Mouse (Mus musculus) MEL (cell line): ENCODE results near the gene Pnpla6. TPM values are rescaled to one million over a fixed set of nuclear protein-coding genes. Genes with fewer than 3 reads are reported as not detected.

Experiments
- DNase-seq: peaks from one replicate; pipeline ENCODE4 v3.0.0; 2011; ENCODE audit warnings: low read depth, low spot score
- H3K27ac ChIP-seq: 2 replicates; pipeline ENCODE4 v1.5.1; 2012; ENCODE audit warnings: low read depth, mild to moderate bottlenecking, control low read depth, low read length, moderate library complexity; ENCODE audit not compliant: control insufficient read depth
- H3K27me3 ChIP-seq, 2 experiments: fragments of 150-350 bp in 1 of 2; sonication (generic) in 1 of 2; 2 replicates each; pipeline ENCODE4 v1.6.1; 2012; ENCODE audit warnings: low read length in 2 of 2, mild to moderate bottlenecking in 2 of 2, improper control_type of control experiment in 1 of 2, moderate library complexity in 1 of 2; ENCODE audit not compliant: insufficient read depth in 2 of 2, control insufficient read depth in 1 of 2
- H3K36me3 ChIP-seq, 2 experiments: 2 replicates each; pipeline ENCODE4 v1.6.1; 2012 to 2014; ENCODE audit warnings: low read length in 2 of 2, improper control_type of control experiment in 1 of 2, inconsistent platforms in 1 of 2, mild to moderate bottlenecking in 1 of 2; ENCODE audit not compliant: insufficient read depth in 2 of 2, control insufficient read depth in 1 of 2
- H3K4me1 ChIP-seq, 2 experiments: fragments of 150-350 bp in 1 of 2; sonication (generic) in 1 of 2; 2 replicates each; pipeline ENCODE4 v1.6.1; 2012; ENCODE audit warnings: low read length in 2 of 2, improper control_type of control experiment in 1 of 2, mild to moderate bottlenecking in 1 of 2; ENCODE audit not compliant: insufficient read depth in 2 of 2, control insufficient read depth in 1 of 2
- H3K4me3 ChIP-seq, 2 experiments: fragments of 150-350 bp in 1 of 2; sonication (generic) in 1 of 2; 2 replicates each; pipeline ENCODE4 v1.5.1; 2012; ENCODE audit warnings: low read depth in 2 of 2, low read length in 2 of 2, mild to moderate bottlenecking in 2 of 2, moderate library complexity in 2 of 2, control low read depth in 1 of 2, improper control_type of control experiment in 1 of 2; ENCODE audit not compliant: control insufficient read depth in 1 of 2, insufficient read depth in 1 of 2
- H3K79me2 ChIP-seq: 2 replicates; pipeline ENCODE4 v1.6.1; 2012; ENCODE audit warnings: mild to moderate bottlenecking, low read length, moderate library complexity; ENCODE audit not compliant: control insufficient read depth, poor library complexity, insufficient read depth
- H3K9ac ChIP-seq: 2 replicates; pipeline ENCODE4 v1.6.1; 2012; ENCODE audit warnings: low read depth, mild to moderate bottlenecking, control low read depth, low read length, moderate library complexity; ENCODE audit not compliant: control insufficient read depth, poor library complexity, severe bottlenecking
- H3K9me3 ChIP-seq: fragments of 150-350 bp; sonication (generic); replicated peaks from 2 replicates; pipeline ENCODE4 v1.6.1; 2012; ENCODE audit warnings: mild to moderate bottlenecking, low read length, improper control_type of control experiment, moderate library complexity; ENCODE audit not compliant: insufficient read depth
- CHD1 ChIP-seq: IDR thresholded peaks from 2 replicates; pipeline ENCODE4 v1.6.1; 2012; ENCODE audit warnings: low read depth, mild to moderate bottlenecking, inconsistent platforms, low read length, improper control_type of control experiment
- CTCF ChIP-seq, 3 experiments: IDR thresholded peaks in 2 of 3; conservative IDR thresholded peaks in 1 of 3; 2 replicates each; pipeline ENCODE4 v1.5.1; 2011 to 2012; ENCODE audit warnings: low read length in 3 of 3, low read depth in 2 of 3, mild to moderate bottlenecking in 2 of 3, improper control_type of control experiment in 1 of 3, inconsistent platforms in 1 of 3, mixed read lengths in 1 of 3, moderate library complexity in 1 of 3; ENCODE audit not compliant: control insufficient read depth in 1 of 3, insufficient read depth in 1 of 3, poor library complexity in 1 of 3, severe bottlenecking in 1 of 3
- ELF1 ChIP-seq: IDR thresholded peaks from 2 replicates; pipeline ENCODE4 v1.6.1; 2014; ENCODE audit warnings: low read depth, mild to moderate bottlenecking, inconsistent platforms, low read length, improper control_type of control experiment, moderate library complexity
- GATA1 ChIP-seq: IDR thresholded peaks from 2 replicates; pipeline ENCODE4 v1.6.1; 2011; ENCODE audit warnings: low read depth, low read length, improper control_type of control experiment
- MAX ChIP-seq: IDR thresholded peaks from 2 replicates; pipeline ENCODE4 v1.6.1; 2011; ENCODE audit warnings: low read length, improper control_type of control experiment
- MAZ ChIP-seq: IDR thresholded peaks from 2 replicates; pipeline ENCODE4 v1.6.1; 2012; ENCODE audit warnings: low read depth, mild to moderate bottlenecking, inconsistent platforms, low read length, improper control_type of control experiment
- MXI1 ChIP-seq: IDR thresholded peaks from 2 replicates; pipeline ENCODE4 v1.6.1; 2011; ENCODE audit warnings: mild to moderate bottlenecking, low read depth, low read length, improper control_type of control experiment
- NELFE ChIP-seq: IDR thresholded peaks from 2 replicates; pipeline ENCODE4 v1.6.1; 2011; ENCODE audit warnings: low read depth, low read length, improper control_type of control experiment
- POLR2A ChIP-seq, 2 experiments: IDR thresholded peaks; 2 replicates each; pipeline ENCODE4 v1.6.1; 2011 to 2012; ENCODE audit warnings: low read length in 2 of 2, mild to moderate bottlenecking in 2 of 2, control low read depth in 1 of 2, improper control_type of control experiment in 1 of 2, low read depth in 1 of 2, moderate library complexity in 1 of 2; ENCODE audit not compliant: control insufficient read depth in 1 of 2, insufficient read depth in 1 of 2, poor library complexity in 1 of 2
- ZC3H11A ChIP-seq: IDR thresholded peaks from 2 replicates; pipeline ENCODE4 v1.6.1; 2012; ENCODE audit warnings: low read depth, mild to moderate bottlenecking, inconsistent platforms, low read length, improper control_type of control experiment
- ZKSCAN1 ChIP-seq: IDR thresholded peaks from 2 replicates; pipeline ENCODE4 v1.6.1; 2012; ENCODE audit warnings: low read depth, mild to moderate bottlenecking, inconsistent platforms, low read length, improper control_type of control experiment, moderate library complexity
- ZMIZ1 ChIP-seq: IDR thresholded peaks from 2 replicates; pipeline ENCODE4 v1.6.1; 2012; ENCODE audit warnings: low read depth, mild to moderate bottlenecking, inconsistent platforms, low read length, improper control_type of control experiment, moderate library complexity
- polyA plus RNA-seq, 2 experiments: library from polyadenylated mRNA; stranded (reverse) in 1 of 2; unstranded in 1 of 2; fragments of >175 nt in 1 of 2; fragments of >200 nt in 1 of 2; gene quantifications; 2 replicates each; pipeline versions ENCODE4 v1.2.1 to v1.2.4; 2012; ENCODE audit warnings: low replicate concordance in 2 of 2, low read depth in 1 of 2; ENCODE audit not compliant: insufficient read length in 2 of 2, insufficient read depth in 1 of 2, missing spikeins in 1 of 2
- total RNA-seq: library from RNA; depleted of rRNA; stranded (reverse); fragments of 300-350 nt; gene quantifications from 2 replicates; pipeline ENCODE4 v1.2.3, GENCODE M21; 2012

The Pnpla6 gene
- total and polyA plus RNA-seq, 3 experiments, result 8.6 to 16.5 TPM; not detected in 1

- Histone ChIP-seq H3K27ac (0 out of 2 replicates have a peak overlapping the region, but pooled peaks have one; percentile 20), H3K36me3 (peaks cover 0 to 4% of the 10 kb centered on the region in 2 experiments; a peak in 3 of 4 replicates), H3K79me2 (no peaks in the 10 kb centered on the region), H3K9ac (peak overlapping the region; percentile 74), H3K4me3 (peak overlapping the region; percentile 37 to 68), H3K4me1 (peaks cover 0 to 3% of the 10 kb centered on the region in 2 experiments; a peak in 1 of 4 replicates), H3K27me3 (no peaks in the 10 kb centered on the region), H3K9me3 (no peaks in the 10 kb centered on the region)
- TF ChIP-seq NELFE (no peak), MAZ (no peak), CTCF (IDR thresholded peaks at IDR 0.05 in 2 of 3, conservative IDR thresholded peaks at IDR 0.05 in 1 of 3; ENCODE audit: control insufficient read depth in 1 of 3, insufficient read depth in 1 of 3, low read depth in 2 of 3, low read length in 3 of 3, poor library complexity in 1 of 3, severe bottlenecking in 1 of 3) (no peak), ZKSCAN1 (no peak), ELF1 (no peak)
- no peak for DNase-seq
Measured at GRCm38 (mm10) chr8:3514681-3515247, 420 bp upstream of the Pnpla6 start.

GRCm38 (mm10) chr8:3515771-3516417, 710 bp downstream of the Pnpla6 start:
- peak overlapping the region; percentile 23 for H3K27ac ChIP-seq
- peaks cover 0 to 4% of the 10 kb centered on the region in 2 experiments; a peak in 2 of 4 replicates for H3K36me3 ChIP-seq
- H3K9ac ChIP-seq, result peak overlapping the region; percentile 63
- peaks cover 0 to 3% of the 10 kb centered on the region in 2 experiments; a peak in 1 of 4 replicates for H3K4me1 ChIP-seq
- H3K9me3 ChIP-seq, result no peaks in the 10 kb centered on the region
- TF ChIP-seq MXI1 (peak; percentile 11; the same call in 1 of the 2 replicates), GATA1 (no peak), CHD1 (0 out of 2 replicates have a peak, but pooled peaks have one; percentile 14), MAX (0 out of 2 replicates have a peak, but pooled peaks have one; percentile 32), CTCF (IDR thresholded peaks at IDR 0.05 in 2 of 3, conservative IDR thresholded peaks at IDR 0.05 in 1 of 3; ENCODE audit: control insufficient read depth in 1 of 3, insufficient read depth in 1 of 3, low read depth in 2 of 3, low read length in 3 of 3, poor library complexity in 1 of 3, severe bottlenecking in 1 of 3) (no peak), POLR2A (IDR thresholded peaks at IDR 0.05; ENCODE audit: control insufficient read depth in 1 of 2, insufficient read depth in 1 of 2, low read depth in 1 of 2, low read length in 2 of 2, poor library complexity in 1 of 2) (0 out of 4 replicates have a peak, but pooled peaks of 1 of the 2 experiments have one; percentile 39), ZMIZ1 (0 out of 2 replicates have a peak, but pooled peaks have one; percentile 57), ZC3H11A (no peak)
- H3K4me3 ChIP-seq, result peak overlapping the region; percentile 64 to 68
- H3K79me2 ChIP-seq, result no peaks in the 10 kb centered on the region
- H3K27me3 ChIP-seq, result no peaks in the 10 kb centered on the region
- DNase-seq, result peak; percentile 74
